Mouse (Mus musculus) splenic B cell, adult 2 months (primary cell): ENCODE results near the gene Lpo.

ENCODE experiments used
- DNase-seq: peaks from one replicate; pipeline ENCODE4 v3.0.0-alpha.2; 2011; ENCODE audit warnings: low read depth, low spot score
- H3K27me3 ChIP-seq: 2 replicates; pipeline ENCODE4 v1.6.1; 2012; ENCODE audit warnings: mild to moderate bottlenecking, low read length, moderate library complexity, mixed read lengths; ENCODE audit not compliant: control insufficient read depth, poor library complexity, insufficient read depth, severe bottlenecking
- H3K36me3 ChIP-seq: 2 replicates; pipeline ENCODE4 v1.6.1; 2012; ENCODE audit warnings: mild to moderate bottlenecking, low read length, moderate library complexity, mixed read lengths; ENCODE audit not compliant: control insufficient read depth, poor library complexity, insufficient read depth, severe bottlenecking

Lpo gene

DNA sequence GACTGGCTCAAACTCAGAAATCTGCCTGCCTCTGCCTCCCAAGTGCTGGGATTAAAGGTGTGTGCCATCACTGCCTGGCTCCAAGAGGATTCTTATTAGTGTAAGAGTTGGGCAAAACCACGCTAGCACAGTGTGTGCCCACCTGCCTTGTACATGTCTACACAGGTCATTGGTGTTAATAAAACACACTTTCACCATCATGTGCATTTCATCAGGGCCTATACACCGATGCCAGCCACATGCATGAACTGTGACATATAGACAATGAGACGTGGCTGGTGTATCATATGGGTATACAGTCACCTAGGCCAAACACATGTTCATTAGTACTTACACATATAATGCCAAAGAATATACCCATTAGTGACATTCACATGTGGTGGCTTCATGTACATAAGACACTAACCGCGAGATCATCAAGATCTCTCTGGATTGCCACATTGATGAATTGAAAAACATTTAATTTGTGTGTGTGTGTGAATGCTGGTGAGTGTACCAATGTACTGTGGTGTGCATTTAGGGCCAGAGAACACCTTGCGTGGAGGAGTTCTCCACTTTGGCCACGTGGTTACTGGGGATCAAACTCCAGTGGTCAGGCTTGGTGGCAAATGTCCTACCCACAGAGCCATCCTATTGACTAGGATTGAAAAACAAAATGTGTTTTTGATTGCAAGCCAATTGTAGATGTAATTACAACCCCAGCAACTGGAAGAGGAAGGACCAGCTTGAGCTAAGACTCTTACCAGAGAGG is 69.8 kb downstream of the Lpo start:
- peaks cover 27% of the 10 kb centered on the region for H3K36me3 ChIP-seq
- DNase-seq: peak; percentile 66

DNA sequence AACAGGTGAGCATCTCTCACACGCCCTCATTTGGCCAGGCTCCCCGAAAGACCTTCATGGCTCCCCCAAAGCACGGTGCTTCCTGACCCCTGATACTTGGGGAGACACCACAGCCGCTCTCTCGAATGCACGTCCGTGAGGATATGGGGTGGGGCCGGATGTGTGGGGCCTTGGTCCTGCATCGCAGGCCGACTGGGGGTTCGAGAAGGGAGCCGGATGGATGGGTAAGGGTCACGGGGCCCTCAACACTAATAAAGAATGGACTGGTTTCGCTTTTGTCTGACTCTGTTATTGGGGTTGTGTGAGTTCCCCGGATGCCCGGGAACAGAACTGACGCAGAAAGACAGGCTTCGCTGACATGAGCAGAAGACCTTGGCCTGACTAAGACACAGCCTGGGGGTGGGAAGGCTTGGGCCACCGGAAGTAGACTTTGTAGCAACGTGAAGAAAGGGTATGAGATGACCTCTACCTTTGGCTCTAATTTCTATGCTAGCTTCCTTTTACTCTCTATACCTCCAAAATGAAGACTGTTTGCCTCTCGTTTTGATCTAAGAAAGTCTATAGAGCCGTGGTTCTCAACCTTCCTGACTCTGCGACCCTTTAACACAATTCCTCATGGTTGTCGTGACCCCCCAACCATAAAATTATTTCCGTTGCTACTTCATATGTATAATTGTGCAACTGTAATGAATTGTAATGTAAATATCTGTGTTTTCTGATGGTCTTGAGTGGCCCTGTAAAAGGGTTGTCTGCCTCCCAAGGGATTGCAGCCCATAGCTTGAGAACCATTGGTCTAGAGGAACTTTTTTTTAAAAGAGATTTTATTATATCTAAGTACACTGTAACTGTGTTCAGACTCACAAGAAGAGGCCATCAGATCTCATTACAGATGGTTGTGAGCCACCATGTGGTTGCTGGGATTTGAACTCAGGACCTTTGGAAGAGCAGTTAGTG is 70.8 kb downstream of the Lpo start:
- peak; percentile 75 for DNase-seq
- Histone ChIP-seq H3K27me3 (no peaks in the 10 kb centered on the region), H3K36me3 (peaks cover 27% of the 10 kb centered on the region)

More for the DNA sequence above, 69.8 kb downstream of the Lpo start:
- H3K27me3 ChIP-seq: no peaks in the 10 kb centered on the region
